Mouse (Mus musculus): ENCODE results near the gene Il21. TPM values are rescaled to one million over a fixed set of nuclear protein-coding genes. Genes with fewer than 3 reads are reported as not detected.

The Il21 gene
- polyA plus RNA-seq, 1 experiment from 2014 or later, result not detected

DNA sequence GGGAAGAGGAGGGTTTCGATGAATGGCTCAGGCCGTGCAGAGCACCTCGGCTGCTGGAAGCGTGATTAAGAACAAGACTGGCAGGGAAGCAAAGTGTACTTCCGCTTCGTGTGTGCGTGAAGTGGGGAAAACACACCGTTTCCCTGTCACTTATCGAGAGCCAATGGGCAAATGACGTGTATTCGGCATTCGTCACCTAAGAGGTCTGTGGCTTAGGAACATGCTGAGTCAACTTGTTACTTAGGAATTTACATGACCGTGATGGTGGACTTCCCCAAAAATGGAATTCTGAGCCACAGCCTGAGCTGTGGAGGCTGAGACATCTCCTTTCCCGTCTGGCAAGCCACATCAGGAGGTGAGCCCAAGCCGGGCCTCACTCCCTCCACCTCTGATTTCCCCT lies 25.3 kb upstream of the Il21 start:
- no peak overlapping the region for H3K27ac ChIP-seq
- H3K4me3 ChIP-seq (replicated peaks; ENCODE audit: low read length), result no peak overlapping the region
- no peak overlapping the region for H3K4me2 ChIP-seq (replicated peaks)
- ATAC-seq (ENCODE audit: low FRiP score) (no peak), DNase-seq (ENCODE audit: low spot score) (no peak)
- no peak overlapping the region for H3K9ac ChIP-seq
- H3K36me3 ChIP-seq (replicated peaks; ENCODE audit: control insufficient read depth, insufficient read depth), result no peaks in the 10 kb centered on the region
- H3K9me3 ChIP-seq (ENCODE audit: control insufficient read depth, low read length), result no peaks in the 10 kb centered on the region
- WGBS, result 93% methylated on average over 15 of the region's 15 CpGs
- no peaks in the 10 kb centered on the region for H3K4me1 ChIP-seq (replicated peaks; ENCODE audit: control insufficient read depth, insufficient read depth, low read length)
- H3K27me3 ChIP-seq (ENCODE audit: control insufficient read depth, insufficient read depth, low read length), result no peaks in the 10 kb centered on the region

DNA sequence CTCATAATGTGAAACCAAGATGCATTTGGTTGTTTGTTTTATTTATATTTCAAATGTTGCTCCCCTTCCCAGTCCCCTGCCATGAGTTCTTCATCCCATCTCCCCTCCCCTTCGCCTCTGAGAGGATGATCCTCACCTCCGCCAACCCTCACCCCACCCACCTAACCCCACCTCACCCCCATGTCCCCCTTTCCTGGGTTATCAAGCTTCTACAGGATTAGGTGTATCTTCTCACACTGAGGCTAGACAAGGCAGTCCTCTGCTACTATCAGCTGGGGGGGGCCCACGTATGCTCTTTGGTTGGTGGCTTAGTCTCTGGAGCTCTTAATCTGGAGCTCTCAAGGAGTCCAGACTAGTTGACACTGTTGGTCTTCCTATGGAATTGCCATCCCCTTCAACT lies 18.5 kb upstream of the Il21 start:
- no peak for ATAC-seq (ENCODE audit: low FRiP score)
- no peaks in the 10 kb centered on the region for H3K9me3 ChIP-seq (ENCODE audit: control insufficient read depth, low read length)
- WGBS, result 94% methylated on average over 3 of the region's 3 CpGs

DNA sequence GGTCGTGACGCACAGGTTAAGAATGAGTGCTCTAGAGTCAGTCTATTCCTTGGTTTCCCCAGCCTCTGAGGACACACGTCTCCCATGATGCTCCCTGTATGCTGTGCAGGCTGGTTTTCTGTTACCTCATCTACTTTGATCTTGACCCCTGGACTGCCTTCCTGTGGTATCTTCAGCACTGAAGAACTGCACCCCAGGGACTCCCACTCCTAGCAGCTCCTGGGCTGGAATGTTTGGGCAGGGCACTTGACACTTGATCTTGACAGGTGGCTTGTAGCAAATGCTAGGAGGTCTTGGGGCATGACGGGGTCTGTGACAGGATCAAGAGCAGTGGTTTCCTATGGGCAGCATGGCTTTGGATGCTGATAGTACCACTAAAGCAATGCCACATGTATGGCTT lies 2.6 kb upstream of the Il21 start:
- ATAC-seq (ENCODE audit: low FRiP score) (no peak), DNase-seq (ENCODE audit: low spot score) (peak; percentile 16)
- 87% methylated on average over 4 of the region's 4 CpGs for WGBS
- Histone ChIP-seq H3K4me2 (replicated peaks) (no peak overlapping the region), H3K9me3 (ENCODE audit: control insufficient read depth, low read length) (0 out of 2 replicates have a peak, but pooled peaks cover under 1% of the 10 kb centered on the region), H3K27me3 (ENCODE audit: control insufficient read depth, insufficient read depth, low read length) (no peaks in the 10 kb centered on the region), H3K9ac (no peak overlapping the region), H3K4me1 (replicated peaks; ENCODE audit: control insufficient read depth, insufficient read depth, low read length) (no peaks in the 10 kb centered on the region), H3K36me3 (replicated peaks; ENCODE audit: control insufficient read depth, insufficient read depth) (no peaks in the 10 kb centered on the region), H3K27ac (no peak overlapping the region), H3K4me3 (replicated peaks; ENCODE audit: low read length) (no peak overlapping the region)

More for the DNA sequence above, 18.5 kb upstream of the Il21 start:
- Histone ChIP-seq H3K4me1 (replicated peaks; ENCODE audit: control insufficient read depth, insufficient read depth, low read length) (no peaks in the 10 kb centered on the region), H3K27me3 (ENCODE audit: control insufficient read depth, insufficient read depth, low read length) (no peaks in the 10 kb centered on the region), H3K9ac (no peak overlapping the region), H3K36me3 (replicated peaks; ENCODE audit: control insufficient read depth, insufficient read depth) (no peaks in the 10 kb centered on the region), H3K4me3 (replicated peaks; ENCODE audit: low read length) (no peak overlapping the region), H3K27ac (no peak overlapping the region), H3K4me2 (replicated peaks) (no peak overlapping the region)
- DNase-seq (ENCODE audit: low spot score), result no peak

DNA sequence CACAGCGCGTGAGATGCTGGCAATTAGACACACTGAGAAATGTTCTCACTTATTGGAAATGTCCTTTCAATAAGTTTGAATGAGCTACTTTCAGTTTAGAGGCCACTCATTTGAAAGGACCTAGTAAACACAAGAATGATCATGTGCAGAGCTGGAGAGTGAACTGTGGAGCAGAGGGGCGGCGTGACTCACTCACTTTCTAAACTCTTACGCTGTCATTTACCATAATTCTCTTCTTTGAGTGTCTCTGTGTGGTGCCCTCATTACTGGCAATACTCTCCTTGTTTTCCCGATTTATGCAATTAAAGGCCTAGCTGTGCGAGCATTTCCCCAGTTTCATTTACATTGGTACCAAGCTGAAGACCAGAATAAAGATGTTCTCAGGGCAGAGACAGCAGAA lies 1.3 kb downstream of the Il21 start:
- WGBS, result 75% methylated on average over 7 of the region's 7 CpGs
- peak; percentile 9 for DNase-seq (ENCODE audit: low spot score)
- Histone ChIP-seq H3K4me1 (replicated peaks; ENCODE audit: control insufficient read depth, insufficient read depth, low read length) (no peaks in the 10 kb centered on the region), H3K4me2 (replicated peaks) (no peak overlapping the region), H3K27ac (no peak overlapping the region), H3K9ac (no peak overlapping the region), H3K4me3 (replicated peaks; ENCODE audit: low read length) (no peak overlapping the region), H3K27me3 (ENCODE audit: control insufficient read depth, insufficient read depth, low read length) (no peaks in the 10 kb centered on the region), H3K9me3 (ENCODE audit: control insufficient read depth, low read length) (no peaks in the 10 kb centered on the region), H3K36me3 (replicated peaks; ENCODE audit: control insufficient read depth, insufficient read depth) (no peaks in the 10 kb centered on the region)
- ATAC-seq (ENCODE audit: low FRiP score), result no peak

DNA sequence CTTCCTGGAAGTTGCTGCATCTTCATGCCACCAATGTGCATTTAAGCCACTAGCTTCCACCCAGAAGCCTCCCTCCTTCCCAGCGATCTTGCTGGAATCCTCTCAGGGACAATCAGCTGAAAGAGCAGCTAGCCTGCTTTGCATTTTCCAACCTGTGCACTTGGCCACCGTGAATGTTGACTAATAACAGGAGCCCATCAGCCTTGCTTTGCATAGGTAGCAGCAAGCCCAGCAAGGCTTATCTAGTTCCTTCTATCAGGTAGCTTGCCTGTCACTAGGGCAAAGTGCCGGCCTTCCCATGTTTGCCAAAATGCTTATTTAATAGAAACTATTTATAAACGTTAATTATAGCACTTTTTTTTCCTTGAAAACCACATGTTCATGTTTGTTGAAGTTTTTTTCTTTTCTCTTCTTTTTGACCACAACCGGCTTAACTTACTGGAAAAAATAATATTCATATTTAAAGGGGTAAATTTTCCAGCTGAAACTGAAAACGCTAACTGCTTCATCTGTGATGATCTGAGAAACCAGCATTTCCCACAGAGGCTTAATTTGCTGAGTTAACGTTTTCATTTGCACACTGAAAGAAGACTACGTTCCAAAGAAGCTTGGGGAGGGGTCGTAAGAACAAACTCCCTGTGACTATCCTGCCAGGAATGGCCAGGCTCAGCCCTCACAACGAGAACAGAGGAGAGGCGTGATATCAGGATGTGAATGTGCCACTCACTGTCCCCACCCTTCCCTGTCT lies 3.2 kb downstream of the Il21 start:
- H3K9me3 ChIP-seq (ENCODE audit: control insufficient read depth, low read length), result no peaks in the 10 kb centered on the region
- no peaks in the 10 kb centered on the region for H3K27me3 ChIP-seq (ENCODE audit: control insufficient read depth, insufficient read depth, low read length)
- 66% methylated on average over 11 of the region's 11 CpGs for WGBS
- H3K9ac ChIP-seq, result no peak overlapping the region
- no peak overlapping the region for H3K4me3 ChIP-seq (replicated peaks; ENCODE audit: low read length)
- H3K4me2 ChIP-seq (replicated peaks), result no peak overlapping the region
- no peak overlapping the region for H3K27ac ChIP-seq
- DNase-seq (ENCODE audit: low spot score), result no peak
- ATAC-seq (ENCODE audit: low FRiP score), result no peak
- H3K4me1 ChIP-seq (replicated peaks; ENCODE audit: control insufficient read depth, insufficient read depth, low read length), result no peaks in the 10 kb centered on the region
- no peaks in the 10 kb centered on the region for H3K36me3 ChIP-seq (replicated peaks; ENCODE audit: control insufficient read depth, insufficient read depth)

DNA sequence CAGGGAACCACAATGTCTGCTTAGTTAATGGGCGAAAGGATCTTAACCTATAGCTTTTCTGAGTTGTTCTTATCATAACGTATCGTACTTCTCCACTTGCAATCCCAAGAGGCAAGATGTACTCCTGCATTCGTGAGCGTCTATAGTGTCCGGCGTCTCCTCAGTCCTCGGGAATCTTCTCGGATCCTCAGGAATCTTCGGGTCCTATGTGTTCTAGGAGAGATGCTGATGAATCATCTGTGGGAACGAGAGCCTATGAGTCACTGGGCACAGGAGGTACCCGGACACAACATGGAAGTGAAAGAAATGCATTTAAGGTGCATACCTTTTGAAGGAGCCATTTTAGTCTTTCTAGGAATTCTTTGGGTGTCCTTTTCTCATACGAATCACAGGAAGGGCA lies 7.3 kb downstream of the Il21 start:
- Histone ChIP-seq H3K27me3 (ENCODE audit: control insufficient read depth, insufficient read depth, low read length) (no peaks in the 10 kb centered on the region), H3K36me3 (replicated peaks; ENCODE audit: control insufficient read depth, insufficient read depth) (no peaks in the 10 kb centered on the region), H3K9me3 (ENCODE audit: control insufficient read depth, low read length) (no peaks in the 10 kb centered on the region), H3K4me3 (replicated peaks; ENCODE audit: low read length) (no peak overlapping the region), H3K27ac (no peak overlapping the region), H3K4me1 (replicated peaks; ENCODE audit: control insufficient read depth, insufficient read depth, low read length) (no peaks in the 10 kb centered on the region), H3K9ac (no peak overlapping the region), H3K4me2 (replicated peaks) (no peak overlapping the region)
- peak; percentile 23 for DNase-seq (ENCODE audit: low spot score)
- 92% methylated on average over 13 of the region's 13 CpGs for WGBS
- ATAC-seq (ENCODE audit: low FRiP score), result no peak

DNA sequence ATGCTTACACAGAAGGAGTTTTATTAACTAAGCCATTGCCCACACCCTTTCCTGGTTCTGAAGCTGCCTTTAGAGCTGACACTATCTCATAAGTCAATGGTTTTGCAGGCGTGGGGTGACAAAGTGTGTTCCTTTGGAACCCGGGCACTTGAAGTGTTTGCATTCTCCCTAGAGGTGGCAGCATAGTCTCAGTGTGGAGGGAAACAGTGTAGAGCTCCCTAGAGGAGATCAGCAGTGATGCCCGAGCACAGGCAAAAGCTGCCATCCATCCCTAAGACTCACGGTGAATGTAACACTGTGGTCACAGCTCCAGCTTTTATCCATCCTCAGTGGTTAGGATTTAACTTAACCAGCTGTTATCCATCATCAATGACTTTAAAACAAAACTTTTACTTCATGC lies 13.4 kb downstream of the Il21 start:
- H3K4me2 ChIP-seq (replicated peaks), result no peak overlapping the region
- DNase-seq (ENCODE audit: low spot score) (peak; percentile 50), ATAC-seq (ENCODE audit: low FRiP score) (no peak)
- no peak overlapping the region for H3K4me3 ChIP-seq (replicated peaks; ENCODE audit: low read length)
- H3K27ac ChIP-seq, result no peak overlapping the region
- no peaks in the 10 kb centered on the region for H3K27me3 ChIP-seq (ENCODE audit: control insufficient read depth, insufficient read depth, low read length)
- 39% methylated on average over 4 of the region's 4 CpGs for WGBS
- no peak overlapping the region for H3K9ac ChIP-seq
- no peaks in the 10 kb centered on the region for H3K4me1 ChIP-seq (replicated peaks; ENCODE audit: control insufficient read depth, insufficient read depth, low read length)
- no peaks in the 10 kb centered on the region for H3K36me3 ChIP-seq (replicated peaks; ENCODE audit: control insufficient read depth, insufficient read depth)
- H3K9me3 ChIP-seq (ENCODE audit: control insufficient read depth, low read length), result no peaks in the 10 kb centered on the region

DNA sequence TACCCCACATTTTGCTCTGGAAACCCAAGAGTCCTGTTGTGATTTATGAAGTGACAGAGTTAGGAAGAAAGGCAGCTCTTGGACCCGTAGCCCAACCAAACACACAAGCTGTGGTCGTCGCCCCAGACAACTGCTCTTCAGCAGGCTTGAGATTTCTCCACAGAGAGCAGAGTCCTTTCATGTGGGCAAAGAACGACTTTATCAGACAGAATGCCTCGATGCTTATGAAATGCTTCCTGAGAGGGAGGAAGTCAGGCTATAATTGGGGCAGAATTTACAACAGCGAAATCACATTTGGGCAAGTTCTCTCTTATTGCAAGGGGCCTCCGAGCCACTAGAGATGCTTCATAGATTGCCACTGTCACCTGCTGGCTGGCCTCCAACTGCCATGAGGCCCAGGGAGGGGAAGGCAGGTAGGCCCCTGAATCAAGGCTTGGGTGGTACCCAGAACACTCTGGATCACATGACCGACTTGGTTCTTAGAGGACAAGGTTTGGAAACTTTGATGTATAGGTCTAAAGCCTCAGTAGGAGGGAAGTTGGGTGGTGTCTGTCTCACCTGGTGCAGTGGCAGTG lies 27.1 kb downstream of the Il21 start:
- DNase-seq (ENCODE audit: low spot score), result no peak
- WGBS, result 85% methylated on average over 8 of the region's 8 CpGs

DNA sequence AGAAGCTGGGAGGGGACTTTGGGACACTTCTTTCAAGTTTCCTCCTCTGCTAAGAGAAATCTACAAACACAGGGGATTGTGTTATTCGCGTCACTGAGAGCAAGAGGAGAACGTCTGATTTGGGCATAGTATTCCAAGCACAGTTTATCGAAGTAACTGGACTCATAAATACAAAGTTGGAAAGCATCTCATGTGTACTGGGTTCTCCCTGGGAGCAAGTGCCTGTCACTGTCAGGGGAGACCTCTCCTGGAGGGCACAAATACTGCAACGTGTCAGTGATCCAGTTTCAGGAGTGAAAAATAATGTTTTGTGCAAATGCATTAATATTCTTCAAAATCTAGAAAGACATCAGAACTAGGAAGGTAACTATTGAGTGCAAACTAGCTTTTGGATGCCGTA lies 27.9 kb downstream of the Il21 start:
- Histone ChIP-seq H3K9me3 (ENCODE audit: control insufficient read depth, low read length) (no peaks in the 10 kb centered on the region), H3K36me3 (replicated peaks; ENCODE audit: control insufficient read depth, insufficient read depth) (no peaks in the 10 kb centered on the region), H3K4me1 (replicated peaks; ENCODE audit: control insufficient read depth, insufficient read depth, low read length) (peaks cover 9% of the 10 kb centered on the region; the same call in 1 of the 2 replicates), H3K4me2 (replicated peaks) (peak overlapping the region; percentile 70), H3K27ac (no peak overlapping the region), H3K4me3 (replicated peaks; ENCODE audit: low read length) (peak overlapping the region; percentile 36), H3K9ac (peak overlapping the region; percentile 66), H3K27me3 (ENCODE audit: control insufficient read depth, insufficient read depth, low read length) (no peaks in the 10 kb centered on the region)
- 23% methylated on average over 6 of the region's 6 CpGs for whole genome bisulfite sequencing
- no peak for DNase-seq (ENCODE audit: low spot score)
- no peak for ATAC-seq (ENCODE audit: low FRiP score)

More for the DNA sequence above, 27.1 kb downstream of the Il21 start:
- H3K9ac ChIP-seq, result no peak overlapping the region
- no peak overlapping the region for H3K27ac ChIP-seq
- H3K4me1 ChIP-seq (replicated peaks; ENCODE audit: control insufficient read depth, insufficient read depth, low read length), result peaks cover 9% of the 10 kb centered on the region; the same call in 1 of the 2 replicates
- H3K4me2 ChIP-seq (replicated peaks), result no peak overlapping the region
- no peaks in the 10 kb centered on the region for H3K27me3 ChIP-seq (ENCODE audit: control insufficient read depth, insufficient read depth, low read length)
- no peak overlapping the region for H3K4me3 ChIP-seq (replicated peaks; ENCODE audit: low read length)
- ATAC-seq (ENCODE audit: low FRiP score), result no peak
- H3K9me3 ChIP-seq (ENCODE audit: control insufficient read depth, low read length), result no peaks in the 10 kb centered on the region
- no peaks in the 10 kb centered on the region for H3K36me3 ChIP-seq (replicated peaks; ENCODE audit: control insufficient read depth, insufficient read depth)
